Mouse (Mus musculus): Measurements from ENCODE around the gene Golim4. TPM values are rescaled to one million over a fixed set of nuclear protein-coding genes. Genes with fewer than 3 reads are reported as not detected.

Gene Golim4
- polyA plus RNA-seq (2012; rRNA removed; ENCODE audit: low replicate concordance), result 25.0 and 46.7 TPM in 2 replicates

DNA sequence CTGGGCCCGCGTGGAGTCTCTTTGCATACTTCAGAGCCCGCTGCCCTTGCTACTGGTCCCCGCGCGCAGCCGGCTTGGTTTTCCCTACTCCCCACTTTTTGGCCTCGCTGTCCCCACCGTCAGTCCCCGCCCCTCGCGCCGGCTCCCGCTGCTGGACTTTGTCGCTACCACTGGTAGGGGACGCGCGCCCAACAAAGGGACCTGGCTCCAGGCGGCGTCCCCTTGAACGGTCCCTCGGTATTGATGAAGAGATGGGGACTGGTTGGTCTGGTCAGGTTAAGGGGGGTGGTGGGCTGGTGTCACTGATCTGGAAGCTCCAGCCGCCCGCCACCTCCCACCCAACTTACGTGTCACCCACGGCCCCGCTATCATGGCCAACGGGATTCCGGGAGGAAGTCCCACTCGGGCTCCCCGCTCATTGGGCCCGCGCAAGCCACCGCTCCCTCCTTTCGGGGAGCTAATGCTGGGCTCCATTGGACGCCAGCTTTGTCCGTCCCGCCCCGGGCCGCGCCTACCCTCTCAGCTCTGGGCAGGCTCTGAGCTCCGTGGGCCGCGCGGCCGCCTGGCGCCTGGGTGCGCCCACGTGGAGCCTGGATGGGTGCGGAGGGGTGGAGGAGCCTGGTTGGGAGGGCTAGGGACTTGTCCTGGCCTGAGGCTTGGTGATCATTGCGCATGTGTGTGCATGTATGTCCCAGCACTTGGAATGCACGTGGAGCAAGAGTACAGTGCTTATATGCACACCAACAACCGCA, at the start of gene Golim4:
Gene Golim4 (minus strand): TSS at position 399 of the 752 bp plus-strand sequence.

Other genes starting within 250 kb of the Golim4 start
- not detected in 2 replicates for gene Gm29133, start 208.8 kb downstream of the Golim4 start, polyA plus RNA-seq (2012; rRNA removed; ENCODE audit: low replicate concordance)
- 0.05 TPM in 1 of 2 replicates, not detected in the other for gene Fstl5, start 117.3 kb upstream of the Golim4 start, polyA plus RNA-seq (2012; rRNA removed; ENCODE audit: low replicate concordance)